Comparison of ENCODE assay signal across 1 mouse cellular context in genomic region chr8:105622421-105622920, GRCm38 (mm10).
TF ChIP-seq lines count a peak whose summit lies in the region.

No protein-coding gene starts in this region.

TF ChIP-seq in CH12.LX, 34 proteins besides CTCF, POLR2A, EP300 and RAD21 (continued from another document):
- TF ChIP-seq MYC (IDR thresholded peaks at IDR 0.05; ENCODE audit: low read depth, low read length) (0 out of 2 replicates have a peak, but pooled peaks have one; percentile 45), POLR2AphosphoS2 (IDR thresholded peaks at IDR 0.05; ENCODE audit: low read depth, low read length) (no peak), BHLHE40 (IDR thresholded peaks at IDR 0.05; ENCODE audit: low read depth, low read length) (no peak), JUN (IDR thresholded peaks at IDR 0.05; ENCODE audit: insufficient read depth, low read depth, low read length) (no peak), IRF4 (IDR thresholded peaks at IDR 0.05; ENCODE audit: low read depth, low read length) (no peak), ELF1 (IDR thresholded peaks at IDR 0.05; ENCODE audit: low read depth, low read length) (peak; percentile 66), NELFE (IDR thresholded peaks at IDR 0.05; ENCODE audit: low read depth, low read length) (no peak; the same call in 1 of the 2 replicates), KAT2A (IDR thresholded peaks at IDR 0.05; ENCODE audit: insufficient replicate concordance, low read length) (no peak), ZC3H11A (IDR thresholded peaks at IDR 0.05; ENCODE audit: low read depth, low read length) (peak; percentile 88), USF2 (conservative IDR thresholded peaks at IDR 0.05; ENCODE audit: low read depth, low read length) (no peak), MAZ (IDR thresholded peaks at IDR 0.05; ENCODE audit: low read depth, low read length) (no peak), HCFC1 (IDR thresholded peaks at IDR 0.05; ENCODE audit: low read depth, low read length) (peak; percentile 31), RCOR1 (conservative IDR thresholded peaks at IDR 0.05; ENCODE audit: low read depth, low read length) (no peak), GABPA (IDR thresholded peaks at IDR 0.05; ENCODE audit: insufficient replicate concordance, low read depth, low read length) (no peak), USF1 (IDR thresholded peaks at IDR 0.05; ENCODE audit: low read depth, low read length) (no peak), JUND (conservative IDR thresholded peaks at IDR 0.05; ENCODE audit: low read depth, low read length) (no peak), NRF1 (IDR thresholded peaks at IDR 0.05; ENCODE audit: low read depth, low read length) (peak; percentile 47), TBP (conservative IDR thresholded peaks at IDR 0.05; ENCODE audit: low read depth, low read length) (no peak), CHD1 (IDR thresholded peaks at IDR 0.05; ENCODE audit: low read depth, low read length) (no peak), PAX5 (IDR thresholded peaks at IDR 0.05; ENCODE audit: low read length) (no peak), ETS1 (conservative IDR thresholded peaks at IDR 0.05; ENCODE audit: low read depth, low read length) (no peak), ZNF384 (IDR thresholded peaks at IDR 0.05; ENCODE audit: low read depth, low read length) (no peak), SIN3A (IDR thresholded peaks at IDR 0.05; ENCODE audit: low read length) (no peak), ZMIZ1 (IDR thresholded peaks at IDR 0.05; ENCODE audit: low read depth, low read length) (no peak), TCF12 (IDR thresholded peaks at IDR 0.05; ENCODE audit: low read depth, low read length) (peak; percentile 50; the same call in 1 of the 2 replicates), E2F4 (IDR thresholded peaks at IDR 0.05; ENCODE audit: insufficient replicate concordance, low read depth, low read length) (no peak), MAFK (IDR thresholded peaks at IDR 0.05; ENCODE audit: insufficient replicate concordance, low read length) (no peak), ZKSCAN1 (IDR thresholded peaks at IDR 0.05; ENCODE audit: borderline replicate concordance, low read depth, low read length) (no peak)
